Mouse (Mus musculus) naive thymus-derived CD4-positive, alpha-beta T cell, adult 2 months (primary cell): Measurements from ENCODE around the gene Map3k3.
A peak's percentile ranks its signal among the peaks of the same experiment; 100 is the strongest.

Source experiments
- DNase-seq: peaks from one replicate; pipeline ENCODE4 v3.0.0-alpha.2; 2011; ENCODE audit warnings: low read depth

The Map3k3 gene

DNA sequence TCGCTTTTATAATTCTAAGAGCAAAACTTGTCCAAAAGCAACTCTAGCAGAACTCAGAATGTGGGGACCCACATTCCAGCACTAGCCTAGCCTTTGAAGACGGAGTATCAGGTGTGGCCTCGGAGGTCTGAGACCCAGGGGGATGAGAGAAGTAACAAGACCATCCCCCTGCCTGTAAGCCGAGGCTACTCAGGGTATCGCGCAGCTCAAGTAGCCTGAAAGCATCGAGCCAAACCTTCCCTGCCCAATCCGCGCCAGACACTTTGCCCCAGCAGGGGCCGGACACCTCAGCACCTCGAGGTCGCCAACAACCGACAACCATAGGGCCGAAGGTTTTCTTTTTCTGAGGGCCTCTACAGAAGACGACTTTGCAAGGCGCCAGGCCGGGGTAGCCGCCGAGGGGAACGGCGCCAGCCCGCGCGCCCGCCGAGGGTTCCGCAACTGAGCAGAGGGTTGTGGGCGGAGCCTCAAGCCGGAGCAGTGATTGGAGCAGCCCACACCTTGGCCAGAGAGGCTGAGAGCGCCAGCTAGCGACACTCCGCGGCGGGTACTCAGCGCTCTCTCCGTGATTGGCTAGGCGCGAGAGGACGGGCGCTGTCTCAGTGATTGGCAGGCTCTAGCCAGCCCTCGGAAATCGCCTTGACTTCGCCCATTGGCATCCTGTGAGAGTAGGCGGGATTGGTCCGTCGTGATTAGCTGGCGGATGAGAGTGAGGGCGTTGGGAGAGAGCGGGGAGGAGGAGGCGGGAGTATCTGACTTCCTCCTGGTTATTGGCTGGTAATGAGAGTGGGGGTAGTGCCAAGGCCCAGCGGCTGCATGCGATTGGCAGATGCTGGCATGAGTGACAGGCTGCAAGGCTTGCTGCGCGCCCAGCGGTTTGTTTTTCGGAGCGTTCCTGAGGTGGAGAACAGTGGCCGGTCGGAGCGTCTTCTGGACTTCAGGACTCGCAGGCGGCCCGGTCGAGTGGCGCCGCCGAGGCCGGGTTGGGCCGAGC is at the start of gene Map3k3:
Gene Map3k3 (plus strand): TSS at position 906 of the 994 bp plus-strand sequence.
- peak; percentile 99 for DNase-seq

DNA sequence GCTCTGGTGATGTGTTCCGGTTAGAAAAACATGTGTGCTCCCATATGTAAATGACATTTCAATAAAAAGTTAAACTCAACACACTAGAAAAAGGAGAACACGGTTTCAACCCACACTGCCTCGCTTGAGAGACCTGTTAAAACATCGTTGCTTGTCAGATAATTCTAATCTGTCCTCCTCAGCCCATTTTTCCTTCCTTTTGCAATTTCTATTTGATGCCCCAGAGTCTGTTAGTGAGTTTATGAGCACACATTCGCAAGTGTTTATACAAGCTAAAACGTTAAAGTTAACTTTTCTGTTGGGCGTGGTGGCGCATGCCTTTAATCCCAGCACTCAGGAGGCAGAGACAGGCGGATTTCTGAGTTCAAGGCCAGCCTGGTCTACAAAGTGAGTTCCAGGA is 49.4 kb upstream of the Map3k3 start:
- DNase-seq: no peak

DNA sequence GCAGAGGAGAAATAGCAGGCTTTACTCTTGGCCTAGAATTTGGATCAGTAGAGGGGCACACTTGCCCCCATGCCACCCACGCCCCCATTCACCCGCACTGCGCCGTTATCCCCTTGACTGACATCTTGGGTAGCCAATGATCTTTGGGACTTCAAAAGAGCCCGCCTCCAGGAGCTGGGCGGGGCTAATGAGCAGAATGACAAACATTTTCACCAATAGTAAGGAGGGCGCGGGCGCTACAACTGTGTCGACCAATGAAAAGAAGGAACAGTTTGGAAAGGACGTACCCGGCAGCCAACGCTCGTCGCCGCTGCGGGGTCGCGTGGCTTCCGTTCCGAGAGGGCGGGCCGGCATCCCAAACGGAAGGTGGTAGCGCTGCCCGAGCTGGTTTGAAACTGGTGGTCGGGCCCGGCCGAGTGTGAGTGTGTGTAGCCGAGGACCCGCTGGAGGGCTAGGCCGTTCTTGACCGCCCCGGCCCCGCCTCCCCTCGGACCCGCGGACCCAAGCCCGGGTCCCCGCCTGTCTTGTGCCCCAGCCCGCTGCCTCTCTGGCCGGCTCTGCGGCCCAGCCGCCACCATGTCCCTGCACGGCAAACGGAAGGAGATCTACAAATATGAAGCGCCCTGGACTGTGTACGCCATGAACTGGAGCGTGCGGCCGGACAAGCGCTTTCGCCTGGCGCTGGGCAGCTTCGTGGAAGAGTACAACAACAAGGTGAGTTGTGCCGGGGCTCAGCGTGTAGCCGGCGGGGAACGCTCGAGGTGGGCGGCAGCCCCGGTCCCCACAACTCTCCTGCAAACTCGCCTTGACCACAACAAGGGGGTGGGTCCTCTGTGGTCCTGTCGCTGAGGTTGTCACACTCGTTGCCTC is 47.6 kb upstream of the Map3k3 start, which contains the start of gene Dcaf7:
Gene Dcaf7 (plus strand): TSS at position 325 of the 870 bp plus-strand sequence.
- peak; percentile 100 for DNase-seq

DNA sequence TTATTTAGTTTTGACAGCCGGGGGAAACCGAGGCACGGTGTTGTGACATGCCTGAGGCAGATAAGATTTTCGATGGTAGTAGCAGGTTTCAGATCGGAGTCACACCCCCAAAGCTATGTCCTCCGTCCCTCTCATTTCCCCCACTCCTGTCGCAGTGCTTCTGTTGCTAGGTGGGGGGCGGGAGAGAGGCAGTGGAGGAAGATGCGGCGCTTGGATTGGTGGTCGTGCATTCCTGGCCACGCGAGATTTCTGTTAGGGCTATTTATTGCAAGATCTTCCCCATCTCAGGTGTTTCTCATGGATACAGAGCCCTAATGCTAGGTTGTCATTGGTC is 47.0 kb upstream of the Map3k3 start:
- no peak for DNase-seq

DNA sequence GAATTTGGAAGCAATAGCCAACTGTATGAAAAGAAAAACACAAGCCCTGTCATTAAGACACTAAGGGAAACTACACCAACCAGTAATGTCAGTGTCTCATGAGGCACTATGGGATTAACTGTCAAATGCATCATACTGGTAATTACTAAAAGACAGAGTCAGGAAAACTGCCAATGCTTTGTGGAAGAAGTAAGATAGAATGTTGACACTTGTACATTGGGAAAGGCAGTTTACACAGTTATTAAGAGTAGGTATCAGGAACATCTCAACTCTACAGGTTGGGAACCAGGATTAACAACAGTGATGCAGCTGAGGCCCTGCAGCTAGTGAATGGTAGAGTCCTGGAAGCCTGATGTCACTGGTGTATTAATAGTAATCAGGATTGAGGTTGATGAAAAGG is 40.1 kb upstream of the Map3k3 start:
- DNase-seq: no peak

DNA sequence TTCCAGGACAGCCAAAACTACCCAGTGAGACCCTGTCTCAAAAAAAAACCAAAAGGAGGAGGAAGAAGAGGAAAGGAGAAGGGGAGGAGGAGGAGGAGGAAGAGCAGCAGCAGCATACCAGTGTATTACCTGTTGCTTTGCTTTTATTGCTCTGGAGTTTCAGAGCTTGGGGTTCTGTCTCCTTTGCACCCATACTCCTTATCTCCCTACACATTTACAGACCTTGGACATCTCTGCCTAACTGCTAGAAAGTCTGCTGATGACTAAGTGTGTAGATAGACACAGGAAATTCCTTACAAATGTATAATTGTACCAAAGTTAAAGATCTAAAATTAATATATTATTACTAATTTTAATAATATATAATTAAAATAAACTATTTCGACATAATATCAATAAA is 39.2 kb upstream of the Map3k3 start:
- no peak for DNase-seq

DNA sequence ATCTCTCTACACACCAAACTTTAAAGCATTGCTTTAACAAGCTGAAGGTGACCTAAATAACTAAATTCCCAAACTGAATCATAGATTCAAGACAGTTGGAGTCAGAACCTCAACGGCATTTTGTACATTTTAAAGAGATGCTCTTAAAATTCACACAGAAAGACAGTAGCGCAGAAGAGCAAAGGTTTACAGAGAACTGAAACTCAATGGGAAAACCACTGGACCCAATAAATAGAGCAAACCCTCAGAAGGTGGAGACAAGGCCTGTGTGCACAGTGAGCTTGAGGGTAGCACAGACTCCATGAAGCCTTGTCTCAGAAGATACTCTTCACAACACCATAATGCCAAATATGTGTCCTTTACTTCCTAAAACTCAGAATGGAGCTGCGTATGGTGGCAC is 38.6 kb upstream of the Map3k3 start:
- no peak for DNase-seq

DNA sequence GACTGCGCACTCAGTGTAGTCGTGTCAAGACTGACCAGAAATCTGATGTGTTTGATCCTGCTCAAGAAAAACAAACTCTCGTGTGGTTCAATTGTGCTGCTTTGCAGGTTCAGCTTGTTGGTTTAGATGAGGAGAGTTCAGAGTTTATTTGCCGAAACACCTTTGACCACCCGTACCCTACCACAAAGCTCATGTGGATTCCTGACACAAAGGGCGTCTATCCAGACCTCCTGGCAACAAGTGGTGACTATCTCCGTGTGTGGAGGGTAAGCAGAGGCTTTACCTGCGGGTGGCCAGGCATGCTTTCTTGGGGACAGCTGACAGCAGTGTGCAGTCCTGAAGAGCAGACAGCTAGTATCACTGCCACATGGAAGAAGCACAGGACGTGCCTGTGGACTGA is 37.8 kb upstream of the Map3k3 start:
- no peak for DNase-seq

DNA sequence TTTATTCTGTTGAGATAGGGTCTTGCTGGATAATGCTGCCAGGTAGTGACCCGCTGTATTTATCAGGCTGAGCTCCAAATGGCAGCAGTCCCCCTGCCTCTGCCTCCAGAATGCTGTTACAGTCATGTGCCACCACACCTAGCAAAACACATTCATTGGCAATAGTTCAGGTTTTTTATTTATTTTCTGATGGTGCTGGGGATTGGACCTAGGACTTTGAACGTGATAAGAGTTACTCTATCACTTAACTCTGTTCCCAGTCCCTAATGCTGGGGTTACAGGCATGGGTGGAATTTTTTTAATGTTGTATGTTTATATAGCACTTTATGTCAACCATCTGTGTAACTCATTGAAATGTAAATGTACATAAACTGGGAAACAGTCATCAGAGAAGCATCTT is 30.5 kb upstream of the Map3k3 start:
- DNase-seq: no peak

DNA sequence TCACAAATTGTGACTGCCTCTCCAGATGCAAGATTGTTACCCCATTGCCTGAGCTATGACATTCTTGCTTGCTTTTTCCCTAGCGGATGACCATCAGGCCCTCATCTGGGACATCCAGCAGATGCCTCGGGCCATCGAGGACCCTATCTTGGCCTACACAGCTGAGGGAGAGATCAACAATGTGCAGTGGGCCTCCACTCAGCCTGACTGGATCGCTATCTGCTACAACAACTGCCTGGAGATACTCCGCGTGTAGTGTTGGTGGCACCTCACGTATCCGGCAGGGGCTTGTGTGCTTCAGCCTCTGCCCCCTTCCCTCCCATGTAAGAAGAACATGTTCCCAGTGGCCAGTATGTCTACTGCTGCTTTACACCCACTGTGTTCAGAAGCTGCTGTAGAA is 29.8 kb upstream of the Map3k3 start:
- no peak for DNase-seq

DNA sequence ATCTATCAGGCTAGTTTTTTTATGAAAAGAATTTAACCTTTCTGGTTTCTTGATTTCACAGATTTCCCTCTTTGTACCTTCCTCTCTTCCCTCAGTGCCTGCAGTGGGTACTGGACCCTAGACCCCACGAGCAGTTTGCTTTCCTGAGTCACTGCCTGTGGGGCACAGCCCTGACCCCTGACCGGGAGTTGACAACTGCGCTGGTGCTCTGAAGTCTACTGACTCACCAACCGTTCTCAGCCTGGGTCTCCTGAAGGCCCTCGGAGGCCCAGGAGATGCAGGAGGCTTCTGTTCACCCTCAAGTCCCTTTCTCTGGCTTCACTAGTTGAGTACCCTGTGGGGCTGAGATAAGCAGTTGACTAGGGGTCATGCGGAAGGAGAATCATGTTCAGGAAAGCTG is 29.1 kb upstream of the Map3k3 start:
- DNase-seq: no peak

DNA sequence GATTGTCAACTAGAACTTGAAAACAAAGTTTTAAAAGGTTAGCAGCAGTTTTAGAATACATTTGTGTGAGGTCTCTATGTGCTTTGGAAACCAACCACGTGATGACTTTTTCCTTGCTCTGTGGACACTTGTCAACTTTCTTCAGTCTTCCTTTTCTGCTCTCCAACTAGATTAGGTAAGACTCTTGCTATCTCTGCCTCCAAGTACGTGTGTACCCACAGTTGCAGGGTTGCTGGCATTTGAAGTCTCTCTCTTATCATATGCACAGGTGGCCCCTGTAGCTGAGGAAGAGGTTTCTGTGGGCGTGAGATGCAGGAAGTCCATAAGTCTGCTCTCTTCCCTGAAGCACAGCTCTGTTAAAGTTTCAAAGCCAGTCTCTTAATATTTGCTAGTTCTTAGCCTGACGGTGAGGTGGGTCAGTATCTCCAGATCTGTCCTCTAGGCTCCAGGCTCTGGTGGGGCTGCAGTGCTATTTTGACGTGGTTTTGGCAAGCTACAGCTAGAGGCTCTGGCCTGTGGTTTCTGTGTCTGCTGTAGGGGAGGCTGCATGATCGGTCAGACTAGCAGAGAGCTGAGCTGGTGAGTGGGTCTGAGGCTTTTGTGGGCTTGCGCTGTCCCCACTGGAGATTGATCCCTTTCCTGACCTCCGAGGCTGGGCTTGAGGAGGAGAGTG is 27.5 kb upstream of the Map3k3 start:
- DNase-seq: peak; percentile 79

DNA sequence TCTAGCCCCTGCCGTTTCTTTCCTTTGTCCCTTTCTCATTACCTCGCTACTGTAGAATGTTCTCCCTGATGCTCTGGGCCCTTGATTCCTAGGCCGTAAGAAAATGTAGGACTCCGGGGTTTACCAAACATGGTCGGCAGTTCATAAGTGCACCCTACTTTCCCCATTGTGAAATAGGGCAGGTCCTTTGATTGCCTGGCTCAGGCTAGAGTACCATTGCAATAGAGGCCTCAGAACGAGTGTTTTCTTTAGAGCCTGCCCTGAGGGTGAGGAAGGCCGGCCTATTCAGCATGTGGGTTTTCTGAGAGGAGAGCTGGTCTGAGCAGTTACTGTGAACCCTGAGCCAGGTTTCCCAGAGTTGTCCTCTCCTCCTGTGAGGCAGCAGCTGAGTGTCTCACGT is 26.4 kb upstream of the Map3k3 start:
- DNase-seq: no peak

DNA sequence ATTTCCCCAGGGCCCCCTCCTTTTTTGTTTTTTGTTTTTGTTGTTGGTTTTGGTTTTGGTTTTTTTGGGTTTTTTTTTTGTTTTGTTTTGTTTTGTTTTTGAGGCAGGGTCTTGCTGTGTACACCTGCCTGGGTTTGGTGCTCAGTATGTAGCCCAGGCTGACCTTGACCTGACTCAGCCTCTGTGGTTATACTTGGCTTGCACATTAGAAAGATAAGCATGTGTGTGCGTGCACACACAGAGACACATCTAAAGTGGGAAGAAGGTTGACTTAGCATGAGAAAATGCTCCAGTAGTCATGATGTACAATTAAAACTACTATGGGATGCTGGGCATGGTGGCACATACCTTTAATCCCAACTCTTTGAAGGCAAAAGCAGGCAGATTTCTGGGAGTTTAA is 23.9 kb upstream of the Map3k3 start:
- no peak for DNase-seq

DNA sequence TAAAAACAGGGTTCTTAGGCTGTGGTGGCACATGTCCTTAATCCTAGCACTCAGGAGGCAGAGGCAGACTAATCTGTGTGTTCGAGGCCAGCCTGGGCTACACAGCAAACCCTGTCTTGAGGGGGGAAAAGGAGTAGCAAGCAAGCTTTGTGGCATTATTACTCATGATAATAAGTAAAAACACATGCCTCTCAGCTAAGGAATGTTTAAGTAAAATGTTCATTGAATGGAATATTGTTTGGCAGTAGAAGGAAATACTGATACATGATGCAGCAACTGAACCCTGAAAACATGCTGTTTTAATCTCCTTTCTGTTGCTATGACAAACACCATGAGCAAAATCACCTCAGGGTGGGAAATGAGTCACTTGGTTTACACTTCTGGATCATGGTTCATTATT is 23.1 kb upstream of the Map3k3 start:
- DNase-seq: no peak

DNA sequence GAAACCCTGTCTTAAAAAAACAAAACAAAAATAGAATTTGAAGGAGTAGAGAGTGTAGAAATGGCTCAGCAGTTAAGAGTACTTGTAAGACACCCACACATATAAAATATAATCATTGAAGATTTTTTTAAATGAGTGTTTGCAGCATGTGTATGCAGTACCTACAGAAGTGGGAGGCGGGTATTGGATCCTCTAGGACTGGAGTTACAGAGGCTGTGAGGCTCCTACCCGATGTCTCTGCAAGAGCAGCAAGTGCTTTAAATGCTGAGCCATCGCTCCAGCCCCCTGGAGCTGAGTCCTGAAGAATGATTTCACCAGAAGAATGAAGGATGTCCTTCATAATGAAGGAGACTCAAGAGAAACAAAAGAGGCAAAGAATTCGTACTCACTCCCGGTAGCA is 20.7 kb upstream of the Map3k3 start:
- no peak for DNase-seq

DNA sequence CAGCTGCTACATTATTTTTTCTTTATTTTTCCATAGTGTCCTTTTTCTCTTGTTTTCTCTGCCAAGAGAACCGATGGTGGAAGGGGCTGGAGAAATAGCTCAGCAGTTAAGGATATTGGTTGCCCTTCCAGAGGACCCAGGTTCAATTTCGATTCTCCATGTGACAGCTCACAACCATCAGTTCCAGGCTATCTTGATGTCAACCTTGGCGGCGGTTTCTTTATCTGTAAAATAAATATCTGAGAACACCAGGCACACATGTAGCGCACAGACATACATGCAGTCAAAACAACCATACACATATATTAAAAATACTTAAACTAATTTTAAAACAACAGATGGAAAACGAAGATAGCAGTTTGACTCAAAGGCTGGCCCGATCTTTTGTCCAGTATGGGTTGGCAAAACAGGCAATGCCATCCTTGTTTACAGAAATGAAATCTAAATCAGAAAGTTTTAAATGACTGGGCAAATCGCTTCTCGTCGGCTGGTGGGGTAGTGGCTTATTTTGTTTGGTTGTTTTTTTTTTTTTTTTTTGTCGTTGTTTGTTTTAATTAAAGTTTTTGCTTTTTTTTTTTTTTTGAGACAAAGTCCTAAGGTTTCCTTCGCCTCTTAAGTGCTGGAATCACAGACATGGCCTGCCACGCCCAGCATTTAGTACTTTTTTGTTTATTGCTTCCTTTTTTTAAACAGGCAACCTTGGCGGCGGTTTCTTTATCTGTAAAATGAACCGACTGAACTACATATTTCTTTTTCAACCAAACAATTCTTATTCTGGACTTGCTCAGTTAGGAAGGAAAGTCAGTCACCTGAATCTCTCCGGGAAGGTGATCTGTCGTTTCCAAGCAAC is 19.1 kb upstream of the Map3k3 start:
- peak; percentile 25 for DNase-seq

DNA sequence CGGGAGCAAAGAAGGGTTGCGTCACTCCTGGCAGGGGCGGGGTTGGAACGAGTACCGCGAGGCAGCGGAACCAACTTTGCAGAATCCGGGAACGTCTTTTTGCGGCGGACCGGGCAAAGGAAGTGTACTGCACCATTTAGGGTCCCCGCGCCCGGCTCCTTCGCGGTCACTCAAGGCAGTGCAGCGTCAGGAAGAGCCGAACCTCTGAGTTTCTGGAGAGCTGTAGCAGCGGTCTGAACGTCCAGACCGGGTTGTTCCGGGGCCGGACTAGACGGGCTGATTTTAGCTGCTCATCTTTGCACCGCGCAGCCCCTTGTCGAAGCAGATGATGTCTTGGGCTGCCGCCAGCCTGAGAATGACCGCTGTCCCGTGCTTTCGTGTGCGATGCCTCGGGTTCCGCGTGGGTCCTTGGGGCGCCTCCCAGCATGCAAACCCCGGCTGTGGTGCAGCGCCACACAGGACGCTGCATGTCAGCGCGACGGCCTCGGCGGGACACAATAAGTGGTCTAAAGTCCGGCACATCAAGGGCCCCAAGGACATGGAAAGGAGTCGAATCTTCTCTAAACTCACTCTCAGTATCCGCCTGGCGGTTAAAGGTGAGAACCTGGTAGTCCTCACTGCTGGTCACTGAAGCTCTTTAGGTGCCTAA is 18.4 kb upstream of the Map3k3 start, which contains the start of gene Taco1:
Gene Taco1 (plus strand): TSS at position 139 of the 649 bp plus-strand sequence.
- DNase-seq: peak; percentile 95

DNA sequence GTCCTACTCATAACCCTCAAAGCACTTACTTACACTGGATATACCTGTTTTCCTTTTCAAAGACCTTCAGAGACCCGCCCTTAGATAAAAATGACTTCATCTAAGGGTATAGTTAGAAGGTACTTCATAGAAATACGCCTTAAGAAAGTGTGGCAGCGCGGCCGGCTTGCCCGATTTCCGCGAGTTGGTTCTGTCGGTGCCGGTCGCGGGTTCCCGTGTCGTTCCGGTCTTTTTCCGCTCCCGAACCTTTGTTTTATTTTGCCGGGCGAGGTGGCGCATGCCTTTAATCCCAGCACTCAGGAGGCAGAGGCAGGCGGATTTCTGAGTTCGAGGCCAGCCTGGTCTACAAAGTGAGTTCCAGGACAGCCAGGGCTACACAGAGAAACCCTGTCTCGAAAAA is 17.8 kb upstream of the Map3k3 start:
- peak; percentile 96 for DNase-seq

DNA sequence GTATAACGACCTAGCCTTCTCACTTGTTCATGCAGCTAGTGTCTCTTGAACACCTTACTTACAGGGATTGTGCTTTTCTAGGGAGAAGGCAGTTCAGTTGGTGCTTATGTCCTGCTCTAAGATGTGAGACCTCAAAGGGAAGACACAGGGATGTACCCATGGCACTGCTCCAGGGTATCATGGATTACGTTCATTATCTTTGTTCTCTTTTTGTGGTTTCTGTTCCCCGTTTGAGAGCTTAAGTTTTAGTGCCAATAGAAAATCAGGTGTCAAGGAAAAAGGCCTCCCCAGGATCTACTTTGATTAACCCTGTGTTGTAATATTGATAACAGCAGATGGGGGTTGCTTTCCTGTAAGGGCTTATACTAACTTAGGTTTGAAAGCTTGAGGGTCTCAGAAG is 10.6 kb upstream of the Map3k3 start:
- DNase-seq: no peak

DNA sequence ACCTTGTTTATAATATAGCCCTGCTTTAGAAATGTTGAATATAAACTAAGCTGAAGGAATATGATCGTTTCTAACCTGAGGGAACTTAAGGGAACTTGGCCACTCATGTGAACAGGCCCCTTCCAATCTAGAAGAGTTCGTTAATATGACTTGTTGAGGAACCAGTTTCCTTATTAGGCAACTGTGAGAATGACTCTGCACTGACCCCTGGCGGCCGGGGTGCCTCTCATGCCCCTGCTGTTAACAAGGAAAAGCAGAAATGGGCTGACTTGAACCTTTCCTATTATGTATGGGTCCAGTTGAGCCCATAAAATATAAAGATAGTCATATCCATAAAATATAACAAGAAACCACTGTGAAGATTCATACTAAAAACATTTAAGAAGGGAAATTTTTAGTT is 8.1 kb upstream of the Map3k3 start:
- peak; percentile 91 for DNase-seq
